Mouse (Mus musculus): Measurements from ENCODE around the gene Mamstr.

The Mamstr gene

DNA sequence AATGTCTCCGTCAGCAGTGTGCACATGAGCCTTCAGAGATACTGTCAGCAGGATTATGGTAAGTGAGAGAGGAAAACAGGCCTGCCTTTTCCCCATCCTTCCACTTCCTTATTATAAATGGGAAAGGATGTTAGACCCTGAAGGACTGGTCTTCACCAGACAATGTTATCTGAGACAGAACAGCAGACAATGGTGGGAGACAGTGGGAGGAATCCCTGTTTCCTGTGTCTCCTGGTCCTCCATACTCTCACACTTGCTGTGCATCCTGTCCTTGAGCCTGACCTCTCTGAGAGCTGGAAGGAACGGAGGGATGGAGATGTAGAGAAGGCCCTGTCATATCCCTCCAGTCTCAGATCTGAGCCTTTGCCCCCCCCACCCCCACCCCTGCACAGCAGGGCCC, 52.6 kb downstream of the Mamstr start:
- DNase-seq (ENCODE audit: low read depth, low spot score) = no peak

DNA sequence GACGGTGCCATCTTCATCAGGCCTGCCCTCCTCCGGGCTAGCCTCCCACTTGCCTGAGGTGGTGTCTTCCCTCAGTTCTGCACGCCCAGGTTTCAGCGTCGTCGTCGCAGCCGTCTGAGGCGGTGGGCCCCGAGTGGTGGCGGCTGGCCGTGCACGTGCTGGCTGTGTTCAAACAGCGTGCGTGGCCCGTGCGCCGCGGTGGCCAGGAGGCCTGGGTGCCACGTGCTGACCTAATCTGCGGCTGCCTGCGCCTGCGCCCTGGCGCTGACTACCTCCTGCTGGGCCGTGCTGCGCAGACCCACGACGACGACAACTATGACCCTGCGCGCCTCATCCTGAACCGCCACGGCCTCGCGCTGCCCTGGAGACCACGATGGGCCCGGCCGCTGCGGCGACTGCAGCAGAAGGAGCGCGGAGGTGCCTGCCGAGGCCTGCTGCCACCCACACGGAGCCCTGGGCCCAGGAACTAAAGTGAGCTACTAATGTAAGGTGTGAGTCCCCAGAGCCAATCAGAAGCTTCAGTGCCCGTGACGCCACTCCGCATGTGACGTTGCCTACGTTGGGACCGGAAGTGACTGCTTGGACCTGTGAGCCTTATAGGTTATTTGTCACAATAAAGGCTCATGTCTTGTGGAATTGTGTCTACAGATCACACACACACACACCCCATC, 54.3 kb downstream of the Mamstr start, which contains the start of gene Sec1:
TSS of gene Sec1 (minus strand) at position 482 of the 671 bp plus-strand sequence.
- no peak for DNase-seq (ENCODE audit: low read depth, low spot score)

DNA sequence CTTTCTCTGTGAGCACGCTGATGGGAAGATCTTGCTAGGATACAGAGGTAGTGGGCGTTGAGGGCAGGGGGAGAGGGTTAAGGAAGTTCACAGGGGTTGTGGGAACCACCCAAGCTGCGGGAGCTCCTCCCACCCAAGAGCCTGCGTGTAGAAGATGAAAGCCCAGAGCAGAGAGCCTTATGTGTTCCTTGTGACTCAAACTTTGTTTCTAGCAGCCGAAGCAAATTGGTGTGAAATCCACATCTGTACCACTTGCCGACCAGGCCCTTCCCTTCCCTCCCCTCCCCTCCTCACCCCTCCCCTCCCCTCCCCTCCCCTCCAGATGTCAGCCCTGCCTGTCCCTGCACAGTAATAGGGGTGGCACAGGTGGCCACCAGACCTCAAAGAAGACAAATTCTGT, 55.3 kb downstream of the Mamstr start:
- DNase-seq (ENCODE audit: low read depth, low spot score) = no peak

Data from WW6 (cell line).